Mouse (Mus musculus): ENCODE data around the gene Smco1. TPM values are rescaled to one million over a fixed set of nuclear protein-coding genes. Genes with fewer than 3 reads are reported as not detected.
"Not testable (repeated sequence)": the region's sequence is repeated elsewhere in the genome, so short reads cannot be mapped to it uniquely, and the experiment has no call there.

Smco1 gene
- polyA plus RNA-seq (2016; fragmentation: Nextera tagmentation; extraction: Ambion mirVana), result 0.18 TPM in 1 of 2 replicates, not detected in the other

- H3K27ac ChIP-seq (ENCODE audit: poor library complexity, severe bottlenecking), result no peak within 1 kb of the TSS
- WGBS, result 74% methylated on average over 11 of the region's 11 CpGs
- H3K4me3 ChIP-seq, result no peak within 1 kb of the TSS
- H3K4me2 ChIP-seq, result no peak within 1 kb of the TSS
- H3K9me3 ChIP-seq (replicated peaks), result no peaks in the 10 kb centered on the region; the same call in 1 of the 2 replicates
- ATAC-seq (ENCODE audit: insufficient number of reproducible peaks, low FRiP score), result no peak
- no peaks in the 10 kb centered on the region for H3K4me1 ChIP-seq (replicated peaks)
- no peaks in the 10 kb centered on the region for H3K27me3 ChIP-seq (replicated peaks)
- H3K36me3 ChIP-seq, result no peaks in the 10 kb centered on the region
- 0 out of 2 replicates have a peak within 1 kb of the TSS, but pooled peaks have one; percentile 30 for H3K9ac ChIP-seq
These were observed at the start of gene Smco1 for GRCm38 (mm10) chr16:32271291-32271690. Smco1 (plus strand) TSS chr16:32271468.

GRCm38 (mm10) chr16:32221803-32222202, 49.5 kb upstream of the Smco1 start:
- 72% methylated on average over 4 of the region's 4 CpGs for WGBS

DNA sequence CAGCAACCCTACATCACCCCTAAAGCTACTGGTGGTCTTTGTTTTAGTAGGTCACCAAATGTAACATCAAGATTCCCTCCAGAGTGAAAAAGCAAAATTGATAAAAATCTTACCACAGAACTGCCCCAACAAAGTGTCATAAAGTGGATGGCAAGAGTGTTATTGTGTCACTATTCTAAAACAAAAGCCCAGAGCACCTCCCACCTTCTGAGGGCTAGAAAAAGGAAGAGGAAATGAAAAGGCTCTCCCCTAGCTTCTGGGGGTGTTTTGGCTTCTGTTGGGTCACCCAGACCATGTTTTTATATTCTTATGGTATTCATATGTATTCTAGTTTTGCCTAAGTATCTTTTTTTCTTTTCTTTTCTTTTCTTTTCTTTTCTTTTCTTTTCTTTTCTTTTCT, 48.9 kb upstream of the Smco1 start:
- Histone ChIP-seq H3K27ac (ENCODE audit: poor library complexity, severe bottlenecking) (no peak overlapping the region), H3K4me3 (no peak overlapping the region), H3K4me2 (no peak overlapping the region), H3K4me1 (replicated peaks) (no peaks in the 10 kb centered on the region), H3K9ac (no peak overlapping the region), H3K36me3 (no peaks in the 10 kb centered on the region), H3K27me3 (replicated peaks) (no peaks in the 10 kb centered on the region), H3K9me3 (replicated peaks) (0 out of 2 replicates have a peak, but pooled peaks cover 2% of the 10 kb centered on the region)
- ATAC-seq (ENCODE audit: insufficient number of reproducible peaks, low FRiP score), result no peak

More at GRCm38 (mm10) chr16:32221803-32222202, 49.5 kb upstream of the Smco1 start:
- no peaks in the 10 kb centered on the region for H3K4me1 ChIP-seq (replicated peaks)
- no peak overlapping the region for H3K27ac ChIP-seq (ENCODE audit: poor library complexity, severe bottlenecking)
- 0 out of 2 replicates have a peak, but pooled peaks cover 2% of the 10 kb centered on the region for H3K9me3 ChIP-seq (replicated peaks)
- H3K9ac ChIP-seq, result no peak overlapping the region
- no peak overlapping the region for H3K4me3 ChIP-seq
- no peaks in the 10 kb centered on the region for H3K36me3 ChIP-seq
- no peak for ATAC-seq (ENCODE audit: insufficient number of reproducible peaks, low FRiP score)
- no peaks in the 10 kb centered on the region for H3K27me3 ChIP-seq (replicated peaks)
- H3K4me2 ChIP-seq, result no peak overlapping the region

GRCm38 (mm10) chr16:32232050-32232449, 39.2 kb upstream of the Smco1 start:
- not testable (repeated sequence) for ATAC-seq (ENCODE audit: insufficient number of reproducible peaks, low FRiP score); H3K9me3 ChIP-seq (replicated peaks); H3K4me2 ChIP-seq; H3K27ac ChIP-seq (ENCODE audit: poor library complexity, severe bottlenecking); H3K4me3 ChIP-seq; H3K9ac ChIP-seq; H3K27me3 ChIP-seq (replicated peaks); H3K4me1 ChIP-seq (replicated peaks)
- 52% methylated on average over 3 of the region's 3 CpGs for WGBS
- H3K36me3 ChIP-seq, result peaks cover 28% of the 10 kb centered on the region

DNA sequence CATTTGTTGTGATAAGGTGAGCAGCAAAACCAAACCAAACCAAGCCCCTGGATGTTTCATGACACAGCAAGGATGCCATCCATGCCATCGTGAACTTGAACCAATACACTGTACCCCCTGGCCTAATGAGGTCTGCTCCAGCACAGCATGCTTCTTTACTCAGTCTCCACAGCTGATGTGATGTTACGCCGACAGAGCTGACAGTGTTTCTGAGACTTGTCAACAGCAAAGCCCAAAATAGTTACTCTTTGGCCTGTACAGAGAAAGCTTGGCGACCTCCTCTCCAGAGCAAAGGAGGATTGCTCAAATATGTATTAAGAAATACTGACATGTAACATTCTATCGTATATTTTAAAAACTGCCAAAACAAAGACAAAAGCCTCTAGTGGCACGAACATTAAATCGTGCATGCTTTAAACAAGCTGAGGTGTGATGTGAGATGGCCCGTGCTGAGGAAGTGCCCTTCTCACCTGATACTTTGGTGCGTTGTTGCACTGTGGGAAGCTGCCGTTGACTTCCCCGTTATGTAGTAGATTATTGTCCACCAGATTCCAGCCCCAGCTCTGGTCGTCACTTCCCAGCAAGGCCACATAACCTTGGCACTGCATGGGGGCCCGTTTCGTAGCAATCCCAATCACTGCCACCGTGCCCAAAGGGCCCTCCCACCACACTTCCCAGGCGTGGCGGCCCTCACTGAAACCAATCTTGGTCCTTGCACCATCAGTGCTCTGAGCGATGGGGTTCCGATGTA, 33.2 kb upstream of the Smco1 start:
- Histone ChIP-seq H3K9ac (no peak overlapping the region), H3K27me3 (replicated peaks) (no peaks in the 10 kb centered on the region), H3K9me3 (replicated peaks) (no peaks in the 10 kb centered on the region), H3K27ac (ENCODE audit: poor library complexity, severe bottlenecking) (peak overlapping the region; percentile 83), H3K4me3 (no peak overlapping the region), H3K4me1 (replicated peaks) (peaks cover 18% of the 10 kb centered on the region), H3K36me3 (peaks cover 36% of the 10 kb centered on the region), H3K4me2 (peak overlapping the region; percentile 20)
- no peak; the same call in 1 of the 2 replicates for ATAC-seq (ENCODE audit: insufficient number of reproducible peaks, low FRiP score)
- WGBS, result 61% methylated on average over 19 of the region's 19 CpGs

DNA sequence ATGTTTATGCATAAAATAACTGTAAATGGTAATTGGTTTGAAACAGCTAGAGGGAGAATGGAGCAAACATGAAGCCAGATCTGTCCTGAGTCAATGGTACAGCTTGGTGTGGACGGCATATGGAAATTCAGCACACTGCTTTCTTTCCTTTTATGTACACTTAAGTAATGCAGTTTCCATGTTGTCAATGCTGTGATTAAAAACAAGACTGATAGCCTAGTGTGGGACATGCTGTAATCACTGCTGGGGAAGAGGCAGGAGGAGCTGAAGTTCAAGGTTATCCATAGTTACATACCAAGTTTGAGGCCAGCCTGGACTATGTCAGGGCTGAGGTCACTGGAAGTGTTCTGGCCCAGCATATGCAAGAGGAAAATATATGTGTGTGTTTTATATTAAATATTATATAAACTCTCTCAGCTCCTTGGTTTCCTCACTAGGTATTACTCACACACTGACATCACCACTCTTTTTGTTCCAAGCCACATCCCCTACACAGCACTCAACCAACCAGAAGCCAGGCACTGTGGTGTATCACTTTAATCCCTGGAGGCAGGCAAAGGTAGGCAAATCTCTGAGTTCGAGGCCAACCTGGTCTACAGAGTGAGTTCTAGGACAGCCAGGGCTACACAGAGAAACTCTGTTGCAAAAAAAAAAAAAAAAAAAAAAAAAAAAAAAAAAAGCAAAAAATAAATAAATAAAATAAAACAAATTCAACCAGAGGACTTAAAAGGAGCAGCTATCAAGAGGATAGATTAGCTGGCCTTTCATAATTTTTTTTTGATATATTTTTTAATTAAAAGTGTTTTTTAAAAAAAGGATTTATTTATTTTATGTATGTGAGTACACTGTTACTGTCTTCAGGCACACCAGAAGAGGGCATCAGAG, 31.6 kb upstream of the Smco1 start:
- H3K4me1 ChIP-seq (replicated peaks), result peaks cover 18% of the 10 kb centered on the region
- H3K36me3 ChIP-seq, result peaks cover 26% of the 10 kb centered on the region
- no peak overlapping the region for H3K4me2 ChIP-seq
- H3K9ac ChIP-seq, result no peak overlapping the region
- WGBS, result 62% methylated on average over 2 of the region's 2 CpGs
- H3K4me3 ChIP-seq, result no peak overlapping the region
- no peaks in the 10 kb centered on the region for H3K27me3 ChIP-seq (replicated peaks)
- H3K9me3 ChIP-seq (replicated peaks), result no peaks in the 10 kb centered on the region
- no peak for ATAC-seq (ENCODE audit: insufficient number of reproducible peaks, low FRiP score)
- H3K27ac ChIP-seq (ENCODE audit: poor library complexity, severe bottlenecking), result peak overlapping the region; percentile 51

- peaks cover 8% of the 10 kb centered on the region for H3K36me3 ChIP-seq
- no peak overlapping the region for H3K4me2 ChIP-seq
- no peak overlapping the region for H3K27ac ChIP-seq (ENCODE audit: poor library complexity, severe bottlenecking)
- H3K27me3 ChIP-seq (replicated peaks), result no peaks in the 10 kb centered on the region
- no peaks in the 10 kb centered on the region for H3K9me3 ChIP-seq (replicated peaks)
- peaks cover 25% of the 10 kb centered on the region for H3K4me1 ChIP-seq (replicated peaks)
- ATAC-seq (ENCODE audit: insufficient number of reproducible peaks, low FRiP score), result no peak
- H3K4me3 ChIP-seq, result no peak overlapping the region
- 69% methylated on average over 3 of the region's 3 CpGs for WGBS
- no peak overlapping the region for H3K9ac ChIP-seq
These were observed 27.4 kb upstream of the Smco1 start for GRCm38 (mm10) chr16:32243901-32244300.

DNA sequence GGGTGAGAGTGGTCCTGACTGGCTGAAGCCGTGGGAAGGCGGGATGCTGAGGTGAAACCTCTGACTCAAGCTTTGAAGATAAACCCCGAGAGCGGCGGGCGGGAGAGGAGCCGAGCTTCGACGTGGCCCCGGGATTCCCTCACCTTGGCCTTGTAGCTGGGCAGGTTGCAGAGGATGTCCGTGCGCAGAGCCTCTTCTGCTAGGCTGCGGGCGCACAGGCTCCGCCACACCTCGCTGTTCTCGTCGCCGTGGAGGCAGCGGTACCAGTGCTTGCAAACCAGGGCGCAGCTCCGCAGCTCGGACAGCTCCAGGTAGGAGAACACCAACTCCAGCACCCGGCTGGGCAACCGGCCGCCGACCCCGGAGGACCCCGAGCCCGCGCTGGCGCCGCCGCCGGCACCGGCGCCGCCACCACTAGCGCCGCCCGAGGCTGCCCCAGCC, 24.9 kb upstream of the Smco1 start:
- peak overlapping the region; percentile 92 for H3K9ac ChIP-seq
- peak overlapping the region; percentile 73 for H3K4me2 ChIP-seq
- H3K4me1 ChIP-seq (replicated peaks), result peaks cover 20% of the 10 kb centered on the region
- no peaks in the 10 kb centered on the region for H3K27me3 ChIP-seq (replicated peaks)
- WGBS, result under 1% methylated on average over 41 of the region's 41 CpGs
- H3K36me3 ChIP-seq, result no peaks in the 10 kb centered on the region
- no peaks in the 10 kb centered on the region for H3K9me3 ChIP-seq (replicated peaks)
- ATAC-seq (ENCODE audit: insufficient number of reproducible peaks, low FRiP score), result peak; percentile 43
- H3K4me3 ChIP-seq, result peak overlapping the region; percentile 86
- H3K27ac ChIP-seq (ENCODE audit: poor library complexity, severe bottlenecking), result peak overlapping the region; percentile 94

DNA sequence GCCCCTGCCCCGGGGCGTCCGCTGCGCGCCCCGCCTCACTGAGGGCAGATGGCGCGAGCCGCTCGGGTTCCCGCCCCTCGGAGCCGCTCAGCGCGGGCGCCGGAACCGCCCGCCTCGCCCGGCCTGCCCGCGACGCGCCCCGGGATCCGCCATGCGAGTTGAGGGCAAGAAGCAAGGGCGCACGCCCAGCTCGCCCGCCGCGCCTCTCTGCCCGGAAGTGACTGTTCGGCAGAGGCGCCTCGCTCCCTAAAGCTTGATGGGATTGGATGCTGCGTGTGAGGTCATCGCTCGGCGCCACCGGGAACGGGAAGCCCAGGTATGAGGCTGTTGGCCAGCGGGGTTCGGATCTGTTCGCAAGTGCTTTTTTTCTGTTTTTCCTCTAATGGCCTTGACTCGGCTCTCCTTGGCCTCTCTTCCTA, 24.3 kb upstream of the Smco1 start, which contains the start of the genes Fbxo45 and Wdr53:
Fbxo45 (minus strand) TSS at position 207 of the 419 bp plus-strand sequence.
Wdr53 (plus strand) TSS at position 276 of the 419 bp plus-strand sequence.
- Histone ChIP-seq H3K27ac (ENCODE audit: poor library complexity, severe bottlenecking) (peak within 1 kb of the TSS; percentile 94), H3K9me3 (replicated peaks) (no peaks in the 10 kb centered on the region), H3K9ac (peak within 1 kb of the TSS; percentile 92), H3K36me3 (peaks cover 4% of the 10 kb centered on the region), H3K4me3 (peak within 1 kb of the TSS; percentile 86), H3K4me1 (replicated peaks) (peaks cover 20% of the 10 kb centered on the region), H3K27me3 (replicated peaks) (no peaks in the 10 kb centered on the region), H3K4me2 (peak within 1 kb of the TSS; percentile 73)
- ATAC-seq (ENCODE audit: insufficient number of reproducible peaks, low FRiP score), result peak; percentile 99
- under 1% methylated on average over 48 of the region's 48 CpGs for WGBS

- not testable (repeated sequence) for H3K4me2 ChIP-seq; H3K4me1 ChIP-seq (replicated peaks); H3K4me3 ChIP-seq; ATAC-seq (ENCODE audit: insufficient number of reproducible peaks, low FRiP score); H3K9ac ChIP-seq; H3K27ac ChIP-seq (ENCODE audit: poor library complexity, severe bottlenecking); H3K36me3 ChIP-seq; H3K9me3 ChIP-seq (replicated peaks); H3K27me3 ChIP-seq (replicated peaks)
- WGBS, result 78% methylated on average over 2 of the region's 2 CpGs
These were observed 7.0 kb upstream of the Smco1 start for GRCm38 (mm10) chr16:32264225-32264624.

- Histone ChIP-seq H3K36me3 (no peaks in the 10 kb centered on the region), H3K9ac (no peak overlapping the region)
- 53% methylated on average over 9 of the region's 9 CpGs for WGBS
These were observed 2.1 kb downstream of the Smco1 start for GRCm38 (mm10) chr16:32273338-32273737.

More at GRCm38 (mm10) chr16:32273338-32273737, 2.1 kb downstream of the Smco1 start:
- ATAC-seq (ENCODE audit: insufficient number of reproducible peaks, low FRiP score), result no peak
- peaks cover 6% of the 10 kb centered on the region for H3K4me1 ChIP-seq (replicated peaks)
- no peak overlapping the region for H3K4me3 ChIP-seq
- H3K27ac ChIP-seq (ENCODE audit: poor library complexity, severe bottlenecking), result no peak overlapping the region
- no peaks in the 10 kb centered on the region for H3K27me3 ChIP-seq (replicated peaks)
- no peak overlapping the region for H3K4me2 ChIP-seq
- H3K9me3 ChIP-seq (replicated peaks), result no peaks in the 10 kb centered on the region; the same call in 1 of the 2 replicates
